ENCODE assay signal across 12 mouse cellular contexts in genomic region chr6:91506036-91506435, GRCm38 (mm10). TPM values are rescaled to one million over a fixed set of nuclear protein-coding genes. Genes with fewer than 3 reads are reported as not detected.
DNase-seq lines count a peak whose midpoint lies in the region; ATAC-seq lines count a peak whose summit lies in the region.
"Had no signal": no experiment of that assay in that cellular context is flagged by ENCODE, and none has a peak within 500 bp of the region (broad histone marks: within the 10 kb centered on the region; RNA-seq: fewer than 3 reads in every experiment).

No protein-coding gene starts in this region.

- ATAC-seq in liver, embryonic 12.5 days, result no peak
- peak; percentile 87 for ATAC-seq in monocyte, adult 5-6 weeks (replicated peaks; ENCODE audit: insufficient number of reproducible peaks, low FRiP score, low TSS enrichment, poor library complexity, severe bottlenecking)

- H3K4me2 ChIP-seq in liver, embryonic 12.5 days, result no peak overlapping the region
- H3K4me2 ChIP-seq: hindbrain, embryonic 13.5 days had no signal

- 0 out of 2 replicates have a peak, but pooled peaks cover 10% of the 10 kb centered on the region for H3K4me1 ChIP-seq in liver, embryonic 12.5 days
- H3K4me1 ChIP-seq: hindbrain, embryonic 13.5 days had no signal

- H3K27ac ChIP-seq in liver, embryonic 12.5 days, result 0 out of 2 replicates have a peak overlapping the region, but pooled peaks have one; percentile 31
- H3K27ac ChIP-seq: hindbrain, embryonic 13.5 days; limb, embryonic 10.5 days had no signal

- H3K27me3 ChIP-seq in liver, embryonic 12.5 days (replicated peaks), result no peaks in the 10 kb centered on the region
- H3K27me3 ChIP-seq: hindbrain, embryonic 13.5 days had no signal

- no peak overlapping the region for H3K9ac ChIP-seq in liver, embryonic 12.5 days
- H3K9ac ChIP-seq: hindbrain, embryonic 13.5 days had no signal

- H3K4me3 ChIP-seq in liver, embryonic 12.5 days, result no peak overlapping the region
- H3K4me3 ChIP-seq: hindbrain, embryonic 13.5 days; limb, embryonic 10.5 days had no signal

- peak; percentile 35 to 49 for DNase-seq in spleen, postnatal 36 days (ENCODE audit: low spot score in 2 of 2)
- no peak for DNase-seq in spleen, adult 18-20 months
- peak; percentile 67 for DNase-seq in thymus, postnatal 4 days
- no peak for DNase-seq in embryo, embryonic 10 days (ENCODE audit: low spot score)
- no peak for DNase-seq in gastrocnemius, postnatal 14 days
- DNase-seq in cerebellum, adult 11-12 months, result no peak
- DNase-seq: kidney, adult 2 months; retina, postnatal 1 day had no signal

- peaks cover 86% of the 10 kb centered on the region for H3K36me3 ChIP-seq in liver, embryonic 12.5 days

- intact Hi-C loops in gastrocnemius, postnatal 14 days (cut with DNase I; ENCODE audit: low total_unique reads), result no loop called here

- WGBS in liver, embryonic 12.5 days (ENCODE audit: insufficient replicate concordance), result 47% methylated on average over 5 of the region's 5 CpGs

- no peaks in the 10 kb centered on the region for H3K9me3 ChIP-seq in liver, embryonic 12.5 days (replicated peaks)
- H3K9me3 ChIP-seq: hindbrain, embryonic 13.5 days; limb, embryonic 10.5 days had no signal

RNA-seq across cellular contexts. Expression of gene Xpc, which starts 9.7 kb away (rescaled TPM):
- 7.7 and 8.3 TPM in 2 replicates for polyA plus RNA-seq in liver, embryonic 12.5 days (2016; fragmentation: Nextera tagmentation; extraction: Ambion mirVana)
- 35.3 to 58.5 TPM (median 37.1 TPM) in 3 replicates for total RNA-seq in monocyte, adult 5-6 weeks (2017)
- total RNA-seq in gastrocnemius, postnatal 14 days (2021), result 1 to 10 TPM; 6.8 to 7.2 TPM

RNA-seq across cellular contexts. Expression of gene Lsm3, which starts 9.7 kb away (rescaled TPM):
- polyA plus RNA-seq in liver, embryonic 12.5 days (2016; fragmentation: Nextera tagmentation; extraction: Ambion mirVana), result 179 and 189 TPM in 2 replicates
- total RNA-seq in monocyte, adult 5-6 weeks (2017), result 140 to 220 TPM (median 147 TPM) in 3 replicates
- total RNA-seq in gastrocnemius, postnatal 14 days (2021), result 10 to 100 TPM; 37.0 to 41.9 TPM

RNA-seq across cellular contexts. Expression of gene Tmem43, which starts 32.5 kb away (rescaled TPM):
- polyA plus RNA-seq in liver, embryonic 12.5 days (2016; fragmentation: Nextera tagmentation; extraction: Ambion mirVana), result 17.3 and 18.2 TPM in 2 replicates
- 54.7 to 56.1 TPM (median 55.3 TPM) in 3 replicates for total RNA-seq in monocyte, adult 5-6 weeks (2017)
- 10 to 100 TPM; 37.5 to 41.7 TPM for total RNA-seq in gastrocnemius, postnatal 14 days (2021)

RNA-seq across cellular contexts. Expression of gene Chchd4, which starts 32.7 kb away (rescaled TPM):
- polyA plus RNA-seq in liver, embryonic 12.5 days (2016; fragmentation: Nextera tagmentation; extraction: Ambion mirVana), result 26.5 and 31.5 TPM in 2 replicates
- total RNA-seq in monocyte, adult 5-6 weeks (2017), result 3.8 to 6.3 TPM (median 6.2 TPM) in 3 replicates
- 1 to 10 TPM; 8.0 to 8.7 TPM for total RNA-seq in gastrocnemius, postnatal 14 days (2021)

Comparison
In these comparisons a context has a peak if more than half of its experiments do, and no peak if none do; other contexts are left out.
1. DNase-seq: peak in spleen, postnatal 36 days (2 of 2) and thymus, postnatal 4 days (single experiment); none in spleen, adult 18-20 months (0 of 2), embryo, embryonic 10 days (single experiment), gastrocnemius, postnatal 14 days (single experiment) and cerebellum, adult 11-12 months (single experiment).